Mouse (Mus musculus): Measurements from ENCODE around the gene Olfr1458. TPM values are rescaled to one million over a fixed set of nuclear protein-coding genes. Genes with fewer than 3 reads are reported as not detected.

Gene Olfr1458
- under 1 TPM in 1 of 2 experiments, not detected in 1; 0.77 TPM for polyA plus RNA-seq (2017; shearing (Covaris generic))

DNA sequence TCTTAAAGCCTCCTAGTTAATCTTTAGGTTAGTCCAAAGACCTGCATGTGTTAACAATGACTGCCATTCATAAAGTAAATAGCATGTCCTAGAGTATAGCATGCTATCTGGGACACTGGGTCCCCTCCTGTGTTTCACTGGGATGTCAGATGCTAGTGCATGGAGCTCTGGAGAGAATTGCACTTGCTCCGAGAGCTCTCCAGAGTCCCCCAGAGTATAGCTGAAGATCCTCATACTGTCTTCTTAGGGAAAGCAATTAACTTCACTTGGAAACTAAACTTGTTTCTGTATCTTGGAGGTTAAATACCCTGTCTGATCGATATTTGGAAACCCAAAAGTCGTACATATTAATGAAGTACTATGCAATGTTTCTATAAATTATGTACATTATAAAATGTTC is at the start of gene Olfr1458:
Olfr1458 (minus strand) TSS at position 101 of the 400 bp plus-strand sequence.

DNA sequence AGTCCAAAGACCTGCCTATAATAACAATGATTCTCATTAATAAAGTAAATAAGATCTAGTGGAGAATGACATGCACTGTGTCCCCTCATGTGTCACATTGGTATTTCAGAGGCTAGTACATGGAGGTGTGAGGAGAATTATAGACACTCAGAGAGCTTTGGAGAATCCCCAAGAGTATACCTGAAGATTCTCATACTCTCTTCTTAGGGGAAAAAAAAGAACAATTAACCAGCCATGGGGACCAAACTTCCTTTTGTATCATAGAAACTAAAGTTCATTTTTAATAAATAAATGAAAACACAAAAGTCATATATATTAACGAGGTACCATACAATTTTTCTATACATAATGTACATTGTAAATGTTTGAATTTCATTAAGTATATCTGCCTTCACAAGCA is 42.9 kb upstream of the Olfr1458 start, which contains the start of gene Olfr1459:
Olfr1459 (minus strand) TSS at position 101 of the 400 bp plus-strand sequence.

DNA sequence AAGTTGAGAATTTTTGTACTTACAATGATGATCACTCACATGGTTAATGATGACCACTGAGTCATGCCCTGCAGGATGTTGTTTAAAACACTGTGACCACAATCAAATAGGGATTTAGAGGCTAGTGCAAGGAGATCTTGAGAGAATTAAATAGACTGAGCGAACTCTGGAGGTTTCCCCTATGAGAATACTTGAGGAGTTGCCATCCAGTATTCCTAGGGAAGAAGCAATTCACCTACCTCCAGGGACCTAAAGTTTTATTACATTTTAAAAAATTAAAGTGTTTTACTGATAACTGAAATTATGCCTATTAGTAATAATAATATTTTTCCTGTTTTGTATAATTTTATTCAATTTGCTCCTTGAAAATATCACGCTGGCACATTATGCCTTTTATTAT is 8.8 kb downstream of the Olfr1458 start, which contains the start of gene Olfr1457:
Olfr1457 (minus strand) TSS at position 101 of the 400 bp plus-strand sequence.

DNA sequence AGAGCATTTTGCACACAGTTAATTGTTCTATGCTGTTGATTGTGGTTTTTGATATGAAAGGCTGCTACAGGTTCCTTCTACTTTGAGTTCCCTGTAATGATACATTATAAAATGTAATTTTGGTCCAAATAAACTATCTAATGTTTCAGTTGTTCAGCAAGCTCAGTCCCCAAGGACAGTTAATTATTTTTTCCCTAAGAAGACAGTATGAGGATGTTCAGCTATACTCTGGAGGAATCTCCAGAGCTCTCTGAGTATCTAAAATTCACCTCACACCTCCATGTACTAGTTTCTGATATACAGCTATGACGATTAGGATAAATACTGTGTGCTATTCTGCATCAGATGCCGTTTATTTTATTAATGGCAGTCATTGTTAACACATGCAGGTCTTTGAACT is 46.3 kb downstream of the Olfr1458 start, which contains the start of gene Olfr1454:
Olfr1454 (plus strand) TSS at position 301 of the 400 bp plus-strand sequence.

Other genes starting within 250 kb of the Olfr1458 start
- gene Olfr1444, start 249.5 kb downstream of the Olfr1458 start, polyA plus RNA-seq (2017; shearing (Covaris generic)): under 1 TPM in 1 of 2 experiments, not detected in 1; 0.53 TPM
- not detected for gene Olfr1445, start 222.9 kb downstream of the Olfr1458 start, polyA plus RNA-seq (2017; shearing (Covaris generic))
- under 1 TPM in 1 of 2 experiments, not detected in 1; 0.51 TPM for gene Olfr1446, start 213.3 kb downstream of the Olfr1458 start, polyA plus RNA-seq (2017; shearing (Covaris generic))
- gene Olfr1447, start 203.0 kb downstream of the Olfr1458 start, polyA plus RNA-seq (2017; shearing (Covaris generic)): not detected
- under 1 TPM; 0.04 to 0.70 TPM for gene Olfr1448, start 182.4 kb downstream of the Olfr1458 start, polyA plus RNA-seq (2017; shearing (Covaris generic))
- not detected for gene Olfr1449, start 175.9 kb downstream of the Olfr1458 start, polyA plus RNA-seq (2017; shearing (Covaris generic))
- under 1 TPM in 1 of 2 experiments, not detected in 1; 0.97 TPM for gene Olfr1450, start 156.5 kb downstream of the Olfr1458 start, polyA plus RNA-seq (2017; shearing (Covaris generic))
- gene Olfr1451, start 111.8 kb downstream of the Olfr1458 start, polyA plus RNA-seq (2017; shearing (Covaris generic)): 1 to 10 TPM in 1 of 2 experiments, not detected in 1; 2.2 TPM
- gene Olfr1453, start 78.4 kb downstream of the Olfr1458 start, polyA plus RNA-seq (2017; shearing (Covaris generic)): not detected
- not detected for gene Olfr1454, start 46.2 kb downstream of the Olfr1458 start, polyA plus RNA-seq (2017; shearing (Covaris generic))
- gene Olfr1457, start 8.9 kb downstream of the Olfr1458 start, polyA plus RNA-seq (2017; shearing (Covaris generic)): 1 to 10 TPM in 1 of 2 experiments, not detected in 1; 1.1 TPM
- gene Olfr1459, start 42.8 kb upstream of the Olfr1458 start, polyA plus RNA-seq (2017; shearing (Covaris generic)): under 1 TPM; 0.07 to 0.38 TPM
- gene Olfr1461, start 56.2 kb upstream of the Olfr1458 start, polyA plus RNA-seq (2017; shearing (Covaris generic)): under 1 TPM in 1 of 2 experiments, not detected in 1; 0.71 TPM
- gene Olfr1462, start 79.0 kb upstream of the Olfr1458 start, polyA plus RNA-seq (2017; shearing (Covaris generic)): under 1 TPM in 1 of 2 experiments, not detected in 1; 0.05 TPM
- gene Olfr1463, start 124.6 kb upstream of the Olfr1458 start, polyA plus RNA-seq (2017; shearing (Covaris generic)): not detected
- gene Olfr1465, start 208.8 kb upstream of the Olfr1458 start, polyA plus RNA-seq (2017; shearing (Covaris generic)): not detected
- not detected for gene Olfr1466, start 232.1 kb upstream of the Olfr1458 start, polyA plus RNA-seq (2017; shearing (Covaris generic))

Data from inflammation-experienced regulatory T-cells (primary cell).